Mouse (Mus musculus): ENCODE data around the gene Olfr538.
"Not testable (repeated sequence)": the region's sequence is repeated elsewhere in the genome, so short reads cannot be mapped to it uniquely, and the experiment has no call there.

Gene Olfr538

GRCm38 (mm10) chr7:140567586-140567985 lies at the start of gene Olfr538:
Gene Olfr538, plus strand, starts transcription at chr7:140567886.
- DNase-seq: no peak

- DNase-seq: no peak
Measured at GRCm38 (mm10) chr7:140539746-140540145, 27.9 kb upstream of the Olfr538 start.

GRCm38 (mm10) chr7:140600969-140601368 lies 33.3 kb downstream of the Olfr538 start, which contains the start of gene Olfr46:
Gene Olfr46, plus strand, starts transcription at chr7:140601269.
- DNase-seq: not testable (repeated sequence)

Measured in cerebellum, postnatal 14 days (tissue).